ENCODE assay signal across 8 mouse cellular contexts in the genomic region with DNA sequence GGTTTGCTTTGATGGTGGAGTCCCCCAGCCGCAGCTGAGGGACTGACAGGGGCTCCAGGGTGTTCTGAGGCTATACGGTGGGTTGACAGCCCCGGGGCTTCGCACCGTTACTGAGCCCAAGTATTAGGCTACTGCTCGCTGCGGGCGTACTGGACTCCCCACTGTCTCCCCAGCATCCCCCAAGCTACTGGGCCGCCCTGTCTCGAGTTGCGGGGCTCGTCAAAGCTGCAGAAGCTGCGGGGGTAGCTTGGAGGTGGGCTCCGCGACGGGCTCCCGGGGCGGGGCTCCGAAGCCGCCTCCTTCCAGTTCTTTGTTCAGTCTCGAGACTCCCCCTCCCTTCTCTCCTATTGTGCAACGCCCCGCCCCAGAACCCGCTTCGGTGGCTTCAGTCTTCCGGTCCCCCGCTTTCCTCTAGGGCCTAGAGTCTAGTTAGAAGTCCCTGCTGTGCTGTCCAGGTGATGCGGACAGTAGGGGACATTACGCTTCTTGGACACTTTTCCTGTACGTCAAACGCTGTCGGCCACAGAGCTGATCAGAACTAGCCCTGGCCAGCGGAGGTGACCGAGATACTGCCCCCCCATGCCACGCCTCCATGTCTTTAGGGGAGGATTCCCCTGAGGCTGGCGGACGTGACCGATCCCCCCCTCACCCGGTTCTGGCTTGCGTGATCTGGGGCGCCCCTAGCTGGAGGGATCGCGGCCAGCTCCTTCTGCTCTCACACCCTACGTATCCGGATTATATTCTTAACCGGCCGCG. TPM values are rescaled to one million over a fixed set of nuclear protein-coding genes. Genes with fewer than 3 reads are reported as not detected.
DNase-seq lines count a peak whose midpoint lies in the region; ATAC-seq and TF ChIP-seq lines count a peak whose summit lies in the region.

No protein-coding gene starts in this region.

- H3K9ac ChIP-seq in CH12.LX (ENCODE audit: insufficient read depth, low read depth): peak overlapping the region; percentile 81
- H3K9ac ChIP-seq in forebrain, embryonic 12.5 days: peak overlapping the region; percentile 92
- H3K9ac ChIP-seq in heart, postnatal 0 days (replicated peaks; ENCODE audit: low read depth, low read length): peak overlapping the region; percentile 94
- peak overlapping the region; percentile 97 for H3K9ac ChIP-seq in liver, postnatal 0 days (replicated peaks)
- H3K9ac ChIP-seq in neural tube, embryonic 13.5 days: peak overlapping the region; percentile 99

- dilution Hi-C loops in CH12.LX (cut with MboI; ENCODE audit: extremely low pct_ligation_motif_present, extremely low pct_unique_long_range_greater_than_20kb, low sequenced_read_pairs): no loop called here

- no peaks in the 10 kb centered on the region; the same call in 1 of the 2 replicates for H3K79me2 ChIP-seq in CH12.LX (replicated peaks; ENCODE audit: control insufficient read depth, extremely low read depth, insufficient read depth, poor library complexity, severe bottlenecking)

- WGBS in forebrain, embryonic 12.5 days: under 1% methylated on average over 48 of the region's 48 CpGs
- under 1% methylated on average over 48 of the region's 48 CpGs for WGBS in heart, postnatal 0 days
- WGBS in liver, postnatal 0 days (ENCODE audit: insufficient replicate concordance): under 1% methylated on average over 48 of the region's 48 CpGs
- under 1% methylated on average over 48 of the region's 48 CpGs for WGBS in neural tube, embryonic 13.5 days

- ATAC-seq in forebrain, embryonic 12.5 days (ENCODE audit: low FRiP score): peak; percentile 82
- ATAC-seq in heart, postnatal 0 days (ENCODE audit: insufficient read depth, low read depth): peak; percentile 64
- peak; percentile 28 for ATAC-seq in liver, postnatal 0 days
- peak; percentile 85 for ATAC-seq in neural tube, embryonic 13.5 days (ENCODE audit: low read depth)

- H3K27me3 ChIP-seq in CH12.LX (replicated peaks): no peaks in the 10 kb centered on the region
- H3K27me3 ChIP-seq in forebrain, embryonic 12.5 days: no peaks in the 10 kb centered on the region
- no peaks in the 10 kb centered on the region for H3K27me3 ChIP-seq in heart, postnatal 0 days (ENCODE audit: control insufficient read depth, insufficient read depth, low read length)
- no peaks in the 10 kb centered on the region for H3K27me3 ChIP-seq in liver, postnatal 0 days (ENCODE audit: insufficient read depth, low read length)
- H3K27me3 ChIP-seq in neural tube, embryonic 13.5 days: no peaks in the 10 kb centered on the region

- H3K4me3 ChIP-seq in CH12.LX (replicated peaks in 1 of 3; ENCODE audit: low read depth in 2 of 3, low read length in 2 of 3, poor library complexity in 1 of 3): peak overlapping the region; percentile 81 to 90 (median 84)
- peak overlapping the region; percentile 92 for H3K4me3 ChIP-seq in forebrain, embryonic 12.5 days (replicated peaks)
- H3K4me3 ChIP-seq in heart, postnatal 0 days (ENCODE audit: low read depth, low read length): peak overlapping the region; percentile 97
- peak overlapping the region; percentile 93 for H3K4me3 ChIP-seq in liver, postnatal 0 days (ENCODE audit: low read depth, low read length)
- peak overlapping the region; percentile 97 for H3K4me3 ChIP-seq in neural tube, embryonic 13.5 days

- H3K27ac ChIP-seq in CH12.LX (ENCODE audit: insufficient read depth, low read depth): peak overlapping the region; percentile 38
- peak overlapping the region; percentile 97 for H3K27ac ChIP-seq in forebrain, embryonic 12.5 days
- peak overlapping the region; percentile 93 for H3K27ac ChIP-seq in heart, postnatal 0 days (ENCODE audit: low read depth)
- peak overlapping the region; percentile 95 for H3K27ac ChIP-seq in liver, postnatal 0 days (ENCODE audit: low read depth)
- H3K27ac ChIP-seq in neural tube, embryonic 13.5 days (replicated peaks): peak overlapping the region; percentile 97

- peaks cover 17 to 25% of the 10 kb centered on the region in 2 experiments for H3K36me3 ChIP-seq in CH12.LX (replicated peaks in 1 of 2; ENCODE audit: control insufficient read depth in 1 of 2, insufficient read depth in 1 of 2, low read length in 1 of 2)
- H3K36me3 ChIP-seq in forebrain, embryonic 12.5 days (replicated peaks): peaks cover 30% of the 10 kb centered on the region
- peaks cover 30% of the 10 kb centered on the region for H3K36me3 ChIP-seq in heart, postnatal 0 days (replicated peaks; ENCODE audit: control insufficient read depth, insufficient read depth, low read length)
- H3K36me3 ChIP-seq in liver, postnatal 0 days (replicated peaks; ENCODE audit: insufficient read depth, low read length): peaks cover 28% of the 10 kb centered on the region
- peaks cover 32% of the 10 kb centered on the region for H3K36me3 ChIP-seq in neural tube, embryonic 13.5 days

- peaks cover 8 to 26% of the 10 kb centered on the region in 2 experiments for H3K4me1 ChIP-seq in CH12.LX (ENCODE audit: control insufficient read depth in 1 of 2, insufficient read depth in 2 of 2)
- peaks cover 19% of the 10 kb centered on the region for H3K4me1 ChIP-seq in forebrain, embryonic 12.5 days
- H3K4me1 ChIP-seq in heart, postnatal 0 days (ENCODE audit: control insufficient read depth, insufficient read depth): peaks cover 7% of the 10 kb centered on the region
- H3K4me1 ChIP-seq in liver, postnatal 0 days (ENCODE audit: insufficient read depth): peaks cover 8% of the 10 kb centered on the region
- H3K4me1 ChIP-seq in neural tube, embryonic 13.5 days (replicated peaks): peaks cover 23% of the 10 kb centered on the region

- no peak for TF ChIP-seq EP300 in CH12.LX (IDR thresholded peaks at IDR 0.05; ENCODE audit: low read length)
- no peak for TF ChIP-seq EP300 in heart, postnatal 0 days (IDR thresholded peaks at IDR 0.05; ENCODE audit: low read depth)
- TF ChIP-seq EP300 in liver, postnatal 0 days (IDR thresholded peaks at IDR 0.05; ENCODE audit: low read depth): no peak

- H3K4me2 ChIP-seq in CH12.LX (ENCODE audit: insufficient read depth, low read depth, poor library complexity, severe bottlenecking): peak overlapping the region; percentile 33
- H3K4me2 ChIP-seq in forebrain, embryonic 12.5 days: peak overlapping the region; percentile 56
- peak overlapping the region; percentile 82 for H3K4me2 ChIP-seq in heart, postnatal 0 days (ENCODE audit: low read depth, low read length)
- H3K4me2 ChIP-seq in liver, postnatal 0 days (ENCODE audit: low read depth, low read length): peak overlapping the region; percentile 79
- peak overlapping the region; percentile 61 for H3K4me2 ChIP-seq in neural tube, embryonic 13.5 days

- TF ChIP-seq CTCF in CH12.LX (conservative IDR thresholded peaks at IDR 0.05 in 1 of 2, IDR thresholded peaks at IDR 0.05 in 1 of 2; ENCODE audit: low read depth in 2 of 2, low read length in 2 of 2): peak in 1 of 2 experiments; percentile 59; a peak in 2 of 4 replicates
- TF ChIP-seq CTCF in heart, postnatal 0 days (IDR thresholded peaks at IDR 0.05; ENCODE audit: low read depth): peak; percentile 50
- TF ChIP-seq CTCF in liver, postnatal 0 days (IDR thresholded peaks at IDR 0.05; ENCODE audit: low read depth): peak; percentile 69

- peak; percentile 77 for DNase-seq in CH12.LX (ENCODE audit: extremely low read depth)
- DNase-seq in c-Kit-positive CD71-negative TER-119-negative erythroid progenitor cells, embryonic 14.5 days (ENCODE audit: low read depth): peak; percentile 80
- DNase-seq in heart, postnatal 0 days (ENCODE audit: low spot score): peak; percentile 86
- DNase-seq in kidney, postnatal 36 days: peak; percentile 81 to 84
- DNase-seq in liver, postnatal 0 days: peak; percentile 84
- DNase-seq in telencephalon, adult 2 months (ENCODE audit: low read depth, low spot score): peak; percentile 53

- H3K9me3 ChIP-seq in CH12.LX (replicated peaks; ENCODE audit: low read length): no peaks in the 10 kb centered on the region
- H3K9me3 ChIP-seq in forebrain, embryonic 12.5 days: no peaks in the 10 kb centered on the region
- H3K9me3 ChIP-seq in heart, postnatal 0 days (replicated peaks; ENCODE audit: control insufficient read depth, low read length): no peaks in the 10 kb centered on the region
- H3K9me3 ChIP-seq in liver, postnatal 0 days (ENCODE audit: low read length): no peaks in the 10 kb centered on the region
- H3K9me3 ChIP-seq in neural tube, embryonic 13.5 days: no peaks in the 10 kb centered on the region

- in situ Hi-C loops in CH12.LX (cut with MboI; ENCODE audit: low pct_ligation_motif_present, low pct_unique_long_range_greater_than_20kb, low sequenced_read_pairs): loop anchor here (5.0 kb wide), 3 partner anchors 36 to 176 kb away; a partner anchor contains a TSS

- TF ChIP-seq RAD21 in CH12.LX (IDR thresholded peaks at IDR 0.05; ENCODE audit: low read depth, low read length): peak; percentile 64

- TF ChIP-seq POLR2A in CH12.LX (IDR thresholded peaks at IDR 0.05; ENCODE audit: low read depth, low read length): no peak

TF ChIP-seq in CH12.LX, 34 proteins besides CTCF, POLR2A, EP300 and RAD21 (continues in another document):
- TF ChIP-seq MXI1 (IDR thresholded peaks at IDR 0.05; ENCODE audit: low read depth, low read length): peak; percentile 58; the same call in 1 of the 2 replicates
- no peak for TF ChIP-seq MYC (IDR thresholded peaks at IDR 0.05; ENCODE audit: low read depth, low read length)
- TF ChIP-seq BHLHE40 (IDR thresholded peaks at IDR 0.05; ENCODE audit: low read depth, low read length): peak; percentile 65
- TF ChIP-seq USF2 (conservative IDR thresholded peaks at IDR 0.05; ENCODE audit: low read depth, low read length): no peak
- TF ChIP-seq JUND (conservative IDR thresholded peaks at IDR 0.05; ENCODE audit: low read depth, low read length): no peak
- peak; percentile 6; the same call in 1 of the 2 replicates for TF ChIP-seq ETS1 (conservative IDR thresholded peaks at IDR 0.05; ENCODE audit: low read depth, low read length)
- TF ChIP-seq ZKSCAN1 (IDR thresholded peaks at IDR 0.05; ENCODE audit: borderline replicate concordance, low read depth, low read length): no peak
- no peak for TF ChIP-seq CHD2 (IDR thresholded peaks at IDR 0.05; ENCODE audit: low read length)
- TF ChIP-seq TCF12 (IDR thresholded peaks at IDR 0.05; ENCODE audit: low read depth, low read length): no peak
- TF ChIP-seq HCFC1 (IDR thresholded peaks at IDR 0.05; ENCODE audit: low read depth, low read length): no peak; the same call in 1 of the 2 replicates
- TF ChIP-seq USF1 (IDR thresholded peaks at IDR 0.05; ENCODE audit: low read depth, low read length): no peak
- TF ChIP-seq SMC3 (IDR thresholded peaks at IDR 0.05; ENCODE audit: low read depth, low read length): peak; percentile 47

RNA-seq across cellular contexts. Expression of a gene that starts 1.0 kb away (rescaled TPM):
- total RNA-seq in CH12.LX (2012; rRNA removed): 6.2 and 16.7 TPM in 2 replicates
- 20.8 and 23.1 TPM in 2 replicates for total RNA-seq in CH12.LX (2014; rRNA removed)
- 5.8 and 6.2 TPM in 2 replicates for polyA plus RNA-seq in CH12.LX (2012; ENCODE audit: insufficient read length, low read depth)
- 124 and 129 TPM in 2 replicates for polyA plus RNA-seq in forebrain, embryonic 12.5 days (2016; fragmentation: Nextera tagmentation; extraction: Ambion mirVana)
- 37.9 and 68.2 TPM in 2 replicates for total RNA-seq in heart, postnatal 0 days (2014; rRNA removed; ENCODE audit: low replicate concordance)
- polyA plus RNA-seq in heart, postnatal 0 days (2015; fragmentation: Nextera tagmentation; extraction: Ambion mirVana): 20.2 and 31.6 TPM in 2 replicates
- 12.5 and 13.3 TPM in 2 replicates for polyA plus RNA-seq in liver, postnatal 0 days (2015; fragmentation: Nextera tagmentation; extraction: Ambion mirVana)
- 110 and 129 TPM in 2 replicates for polyA plus RNA-seq in neural tube, embryonic 13.5 days (2015; fragmentation: Nextera tagmentation; extraction: Ambion mirVana)

Comparison
In these comparisons a context has a peak if more than half of its experiments do, and no peak if none do; other contexts are left out.
1. Peak in every context shown above with its lines: DNase-seq, ATAC-seq, H3K4me3 ChIP-seq and H3K27ac ChIP-seq.
2. H3K27ac ChIP-seq: peak in every context shown above with its lines; median percentile 97 in forebrain, embryonic 12.5 days; 97 in neural tube, embryonic 13.5 days; 95 in liver, postnatal 0 days; 93 in heart, postnatal 0 days; 38 in CH12.LX.
3. ATAC-seq: peak in every context shown above with its lines; median percentile 85 in neural tube, embryonic 13.5 days; 82 in forebrain, embryonic 12.5 days; 64 in heart, postnatal 0 days; 28 in liver, postnatal 0 days.